Mouse (Mus musculus) C2C12 (cell line): Measurements from ENCODE around the gene Akap13.

Experiments used
- CEBPB ChIP-seq: IDR thresholded peaks from one replicate; pipeline ENCODE4 v1.6.1; 2011; ENCODE audit warnings: low read depth, mild to moderate bottlenecking, control low read depth, moderate library complexity
- CTCF ChIP-seq: IDR thresholded peaks from one replicate; pipeline ENCODE4 v1.5.1; 2011; ENCODE audit not compliant: control insufficient read depth, insufficient read depth, insufficient read length
- FOSL1 ChIP-seq: IDR thresholded peaks from one replicate; pipeline ENCODE4 v1.8.0; 2011; ENCODE audit warnings: mild to moderate bottlenecking, low read length; ENCODE audit not compliant: poor library complexity, insufficient read depth, severe bottlenecking
- MYOD1 ChIP-seq: IDR thresholded peaks from one replicate; pipeline ENCODE4 v1.6.1; 2011; ENCODE audit warnings: low read depth; ENCODE audit not compliant: control insufficient read depth, insufficient read length
- MYOG ChIP-seq: IDR thresholded peaks from one replicate; pipeline ENCODE4 v1.6.1; 2011; ENCODE audit not compliant: control insufficient read depth, insufficient read length; ENCODE audit errors: extremely low read depth
- USF1 ChIP-seq: IDR thresholded peaks from one replicate; pipeline ENCODE4 v1.6.1; 2011; ENCODE audit warnings: low read depth, mild to moderate bottlenecking, control low read depth, moderate library complexity

- TF ChIP-seq USF1 (no peak), CTCF (no peak), MYOD1 (no peak), FOSL1 (no peak), CEBPB (no peak), MYOG (no peak)
These were observed 43.9 kb downstream of the Akap13 start for GRCm38 (mm10) chr7:75499271-75499670.
